ENCODE assay signal across 12 mouse cellular contexts in genomic region chr5:67095153-67095552, GRCm38 (mm10). TPM values are rescaled to one million over a fixed set of nuclear protein-coding genes. Genes with fewer than 3 reads are reported as not detected.
DNase-seq lines count a peak whose midpoint lies in the region; ATAC-seq lines count a peak whose summit lies in the region.
"Had no signal": no experiment of that assay in that cellular context is flagged by ENCODE, and none has a peak within 500 bp of the region (broad histone marks: within the 10 kb centered on the region; RNA-seq: fewer than 3 reads in every experiment).

No protein-coding gene starts in this region.

- H3K4me2 ChIP-seq in kidney, embryonic 14.5 days (replicated peaks; ENCODE audit: low read depth, low read length): no peak overlapping the region
- no peak overlapping the region for H3K4me2 ChIP-seq in kidney, embryonic 15.5 days
- H3K4me2 ChIP-seq in intestine, embryonic 15.5 days (replicated peaks): 0 out of 2 replicates have a peak overlapping the region, but pooled peaks have one; percentile 3

- peak; percentile 8 to 20 for DNase-seq in cerebellum, postnatal 14 days
- no peak for DNase-seq in cerebellum, postnatal 4 days (ENCODE audit: low spot score in 2 of 2)
- peak; percentile 20 for DNase-seq in ZHBTc4 (ENCODE audit: low read depth, low spot score)
- no peak for DNase-seq in urinary bladder, postnatal 25 days (ENCODE audit: low spot score)
- no peak for DNase-seq in layer of hippocampus, adult 11-12 months (ENCODE audit: low spot score)
- DNase-seq: cerebellum, adult 9-11 months had no signal

- H3K4me1 ChIP-seq in kidney, embryonic 14.5 days (ENCODE audit: control insufficient read depth, insufficient read depth, low read length): peaks cover 5% of the 10 kb centered on the region; the same call in 1 of the 2 replicates
- peaks cover 11% of the 10 kb centered on the region for H3K4me1 ChIP-seq in kidney, embryonic 15.5 days
- H3K4me1 ChIP-seq in intestine, embryonic 15.5 days (replicated peaks): peaks cover 6% of the 10 kb centered on the region

- no peaks in the 10 kb centered on the region for H3K36me3 ChIP-seq in kidney, embryonic 14.5 days (ENCODE audit: control insufficient read depth, insufficient read depth, low read length)
- H3K36me3 ChIP-seq in kidney, embryonic 15.5 days: no peaks in the 10 kb centered on the region
- no peaks in the 10 kb centered on the region for H3K36me3 ChIP-seq in intestine, embryonic 15.5 days
- H3K36me3 ChIP-seq: forebrain, embryonic 12.5 days; heart, embryonic 15.5 days had no signal

- H3K4me3 ChIP-seq in kidney, embryonic 14.5 days (ENCODE audit: low read length): no peak overlapping the region; the same call in 1 of the 2 replicates
- H3K4me3 ChIP-seq in kidney, embryonic 15.5 days (replicated peaks): no peak overlapping the region
- H3K4me3 ChIP-seq in intestine, embryonic 15.5 days (replicated peaks): peak overlapping the region; percentile 35

- WGBS in kidney, embryonic 14.5 days: under 1% methylated on average over 15 of the region's 15 CpGs
- WGBS in kidney, embryonic 15.5 days: 1% methylated on average over 15 of the region's 15 CpGs
- WGBS in intestine, embryonic 15.5 days: 2% methylated on average over 15 of the region's 15 CpGs

- peaks cover 89% of the 10 kb centered on the region for H3K27me3 ChIP-seq in kidney, embryonic 14.5 days (ENCODE audit: control insufficient read depth, insufficient read depth, low read length)
- peaks cover 98% of the 10 kb centered on the region for H3K27me3 ChIP-seq in kidney, embryonic 15.5 days
- H3K27me3 ChIP-seq in intestine, embryonic 15.5 days (replicated peaks): peaks cover 83% of the 10 kb centered on the region

- no peak overlapping the region for H3K27ac ChIP-seq in kidney, embryonic 14.5 days (ENCODE audit: low read depth, low read length)
- no peak overlapping the region for H3K27ac ChIP-seq in kidney, embryonic 15.5 days
- H3K27ac ChIP-seq in intestine, embryonic 15.5 days: no peak overlapping the region
- H3K27ac ChIP-seq: forebrain, embryonic 12.5 days; heart, embryonic 15.5 days; liver, embryonic 14.5 days had no signal

- ATAC-seq in kidney, embryonic 14.5 days (ENCODE audit: low FRiP score, low TSS enrichment): 0 out of 2 replicates have a peak, but pooled peaks have one; percentile 34
- no peak for ATAC-seq in kidney, embryonic 15.5 days (replicated peaks; ENCODE audit: low FRiP score)
- ATAC-seq in intestine, embryonic 15.5 days: no peak

- H3K9me3 ChIP-seq in kidney, embryonic 14.5 days (ENCODE audit: control insufficient read depth, low read length): no peaks in the 10 kb centered on the region
- no peaks in the 10 kb centered on the region for H3K9me3 ChIP-seq in kidney, embryonic 15.5 days (replicated peaks)
- no peaks in the 10 kb centered on the region for H3K9me3 ChIP-seq in intestine, embryonic 15.5 days
- H3K9me3 ChIP-seq: forebrain, embryonic 12.5 days; heart, embryonic 15.5 days had no signal

- no peak overlapping the region for H3K9ac ChIP-seq in kidney, embryonic 14.5 days (ENCODE audit: low read depth, low read length)
- H3K9ac ChIP-seq in kidney, embryonic 15.5 days: no peak overlapping the region
- no peak overlapping the region for H3K9ac ChIP-seq in intestine, embryonic 15.5 days
- H3K9ac ChIP-seq: heart, embryonic 15.5 days; liver, embryonic 14.5 days had no signal

RNA-seq across cellular contexts. Expression of gene Phox2b, which starts 3.9 kb away (rescaled TPM):
- polyA plus RNA-seq in kidney, embryonic 14.5 days (2014; fragmentation: Nextera tagmentation; extraction: Ambion mirVana): not detected in 2 replicates
- 1.4 and 3.4 TPM in 2 replicates for polyA plus RNA-seq in kidney, embryonic 15.5 days (2015; fragmentation: Nextera tagmentation; extraction: Ambion mirVana)
- 24.1 and 27.7 TPM in 2 replicates for polyA plus RNA-seq in intestine, embryonic 15.5 days (2015; fragmentation: Nextera tagmentation; extraction: Ambion mirVana)
- polyA plus RNA-seq: forebrain, embryonic 12.5 days had no signal

Comparison
In these comparisons a context has a peak if more than half of its experiments do, and no peak if none do; other contexts are left out.
1. DNase-seq: peak in cerebellum, postnatal 14 days (2 of 2) and ZHBTc4 (single experiment); none in cerebellum, postnatal 4 days (0 of 2), urinary bladder, postnatal 25 days (single experiment) and layer of hippocampus, adult 11-12 months (single experiment).